In the genomic region with DNA sequence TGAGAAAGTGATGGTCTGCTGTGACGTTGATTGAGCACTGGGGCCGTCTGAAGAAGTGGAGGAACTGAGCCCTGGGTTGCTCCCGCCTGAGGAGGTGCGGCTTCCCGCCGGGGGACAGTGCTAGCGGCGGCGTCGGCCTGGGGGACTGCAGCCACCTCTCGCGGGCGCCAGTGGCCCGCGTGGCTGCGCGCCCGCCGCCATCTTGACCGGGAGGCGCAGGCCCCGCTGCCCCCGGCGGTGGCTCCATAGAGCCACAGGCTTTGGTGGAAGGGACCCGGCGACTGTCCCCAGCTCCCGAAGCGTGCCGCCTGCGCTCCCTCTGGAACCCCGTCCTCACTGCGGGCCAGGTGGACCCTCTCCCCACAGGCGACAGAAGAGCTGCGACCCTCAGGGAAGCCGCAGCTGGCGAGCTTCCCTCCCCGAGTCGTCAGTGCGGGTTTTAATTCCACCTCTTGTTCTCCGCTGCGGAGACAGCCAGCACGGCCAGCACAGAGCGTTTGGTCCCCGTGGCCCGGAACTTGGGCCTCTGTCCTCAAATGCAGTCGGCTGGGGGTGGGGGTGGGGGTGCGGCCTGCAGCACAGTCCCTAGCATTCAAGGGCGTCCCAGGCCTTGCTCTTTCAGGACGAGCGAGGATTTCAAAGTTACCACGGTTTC, we compare ENCODE assay signal across 8 mouse cellular contexts. TPM values are rescaled to one million over a fixed set of nuclear protein-coding genes. Genes with fewer than 3 reads are reported as not detected.
DNase-seq lines count a peak whose midpoint lies in the region; ATAC-seq and TF ChIP-seq lines count a peak whose summit lies in the region.

No protein-coding gene starts in this region.

- TF ChIP-seq POLR2A in ES-Bruce4 (IDR thresholded peaks at IDR 0.05; ENCODE audit: insufficient read depth, low read length): no peak

- H3K36me3 ChIP-seq in ES-Bruce4 (ENCODE audit: control insufficient read depth, insufficient read depth, low read length, poor library complexity, severe bottlenecking): no peaks in the 10 kb centered on the region
- no peaks in the 10 kb centered on the region for H3K36me3 ChIP-seq in heart, embryonic 10.5 days
- H3K36me3 ChIP-seq in limb, embryonic 11.5 days (ENCODE audit: control insufficient read depth, insufficient read depth, low read length): no peaks in the 10 kb centered on the region
- H3K36me3 ChIP-seq in neural tube, embryonic 12.5 days: no peaks in the 10 kb centered on the region

- TF ChIP-seq EP300 in ES-Bruce4 (IDR thresholded peaks at IDR 0.05; ENCODE audit: insufficient read depth, low read depth, low read length): no peak

- peak overlapping the region; percentile 76 for H3K9ac ChIP-seq in ES-Bruce4 (ENCODE audit: low read depth, poor library complexity, severe bottlenecking)
- peak overlapping the region; percentile 61 for H3K9ac ChIP-seq in limb, embryonic 11.5 days (ENCODE audit: low read length)
- 0 out of 2 replicates have a peak overlapping the region, but pooled peaks have one; percentile 33 for H3K9ac ChIP-seq in neural tube, embryonic 12.5 days

- H3K4me2 ChIP-seq in limb, embryonic 11.5 days (ENCODE audit: low read depth, severe bottlenecking): peak overlapping the region; percentile 50
- peak overlapping the region; percentile 58 for H3K4me2 ChIP-seq in neural tube, embryonic 12.5 days (replicated peaks)

- no peak overlapping the region for H3K27ac ChIP-seq in ES-Bruce4 (ENCODE audit: insufficient read depth, low read length)
- peak overlapping the region; percentile 92 for H3K27ac ChIP-seq in heart, embryonic 10.5 days
- H3K27ac ChIP-seq in limb, embryonic 11.5 days (replicated peaks; ENCODE audit: low read depth, low read length): no peak overlapping the region; the same call in 1 of the 2 replicates
- no peak overlapping the region for H3K27ac ChIP-seq in neural tube, embryonic 12.5 days

- H3K4me1 ChIP-seq in ES-Bruce4 (ENCODE audit: control insufficient read depth, insufficient read depth, low read length): no peaks in the 10 kb centered on the region
- H3K4me1 ChIP-seq in heart, embryonic 10.5 days: peaks cover 30% of the 10 kb centered on the region
- H3K4me1 ChIP-seq in limb, embryonic 11.5 days (ENCODE audit: control insufficient read depth, insufficient read depth, low read length): peaks cover 18% of the 10 kb centered on the region
- H3K4me1 ChIP-seq in neural tube, embryonic 12.5 days: peaks cover 20% of the 10 kb centered on the region

- TF ChIP-seq CTCF in ES-Bruce4 (IDR thresholded peaks at IDR 0.05; ENCODE audit: low read depth, low read length): no peak

- peaks cover 3% of the 10 kb centered on the region for H3K27me3 ChIP-seq in ES-Bruce4 (ENCODE audit: control insufficient read depth, insufficient read depth, low read length, poor library complexity, severe bottlenecking)
- peaks cover 68% of the 10 kb centered on the region for H3K27me3 ChIP-seq in heart, embryonic 10.5 days (ENCODE audit: insufficient read depth, poor library complexity, severe bottlenecking)
- peaks cover 45% of the 10 kb centered on the region for H3K27me3 ChIP-seq in limb, embryonic 11.5 days (ENCODE audit: control insufficient read depth, insufficient read depth, low read length)
- H3K27me3 ChIP-seq in neural tube, embryonic 12.5 days (replicated peaks): peaks cover 34% of the 10 kb centered on the region

- 3% methylated on average over 45 of the region's 51 CpGs for WGBS in heart, embryonic 10.5 days
- 2% methylated on average over 51 of the region's 51 CpGs for WGBS in limb, embryonic 11.5 days
- 3% methylated on average over 50 of the region's 51 CpGs for WGBS in neural tube, embryonic 12.5 days

- H3K4me3 ChIP-seq in ES-Bruce4 (ENCODE audit: low read depth, low read length): peak overlapping the region; percentile 45
- peak overlapping the region; percentile 52 for H3K4me3 ChIP-seq in heart, embryonic 10.5 days
- H3K4me3 ChIP-seq in limb, embryonic 11.5 days (ENCODE audit: low read depth, low read length): peak overlapping the region; percentile 16; the same call in 1 of the 2 replicates
- H3K4me3 ChIP-seq in neural tube, embryonic 12.5 days: peak overlapping the region; percentile 24

- ATAC-seq in limb, embryonic 11.5 days (ENCODE audit: insufficient number of reproducible peaks, low FRiP score, low TSS enrichment, low read depth): no peak
- peak; percentile 3; the same call in 1 of the 2 replicates for ATAC-seq in neural tube, embryonic 12.5 days (ENCODE audit: low FRiP score, low read depth)

- peak; percentile 39 to 55 for DNase-seq in cerebellum, postnatal 10 days
- DNase-seq in cerebellum, adult 9-10 months: no peak
- DNase-seq in heart, embryonic 10.5 days (ENCODE audit: low spot score): no peak
- DNase-seq in limb, embryonic 11.5 days (ENCODE audit: low spot score): peak; percentile 45
- no peak for DNase-seq in urinary bladder, postnatal 14 days (ENCODE audit: low spot score)
- DNase-seq in T-cell, adult 2 months (ENCODE audit: low spot score): no peak

- no peaks in the 10 kb centered on the region for H3K9me3 ChIP-seq in ES-Bruce4 (replicated peaks; ENCODE audit: control insufficient read depth, insufficient read depth, low read length, poor library complexity, severe bottlenecking)
- H3K9me3 ChIP-seq in heart, embryonic 10.5 days: no peaks in the 10 kb centered on the region
- no peaks in the 10 kb centered on the region for H3K9me3 ChIP-seq in limb, embryonic 11.5 days (ENCODE audit: control insufficient read depth, low read length)
- H3K9me3 ChIP-seq in neural tube, embryonic 12.5 days: no peaks in the 10 kb centered on the region

RNA-seq across cellular contexts. Expression of gene Bcor, which starts 19.9 kb away (rescaled TPM):
- polyA plus RNA-seq in ES-Bruce4 (2011; ENCODE audit: insufficient read depth, insufficient read length, low read depth, missing spikeins): 14.9 and 15.8 TPM in 2 replicates
- polyA plus RNA-seq in heart, embryonic 10.5 days (2016; fragmentation: Nextera tagmentation; extraction: Ambion mirVana): 17.5 and 20.8 TPM in 2 replicates
- 26.6 and 30.5 TPM in 2 replicates for polyA plus RNA-seq in limb, embryonic 11.5 days (2014; fragmentation: Nextera tagmentation; extraction: Ambion mirVana)
- polyA plus RNA-seq in neural tube, embryonic 12.5 days (2016; fragmentation: Nextera tagmentation; extraction: Ambion mirVana): 23.0 and 23.2 TPM in 2 replicates

Comparison
In these comparisons a context has a peak if more than half of its experiments do, and no peak if none do; other contexts are left out.
1. DNase-seq: peak in cerebellum, postnatal 10 days (2 of 2) and limb, embryonic 11.5 days (single experiment); none in cerebellum, adult 9-10 months (single experiment), heart, embryonic 10.5 days (single experiment), urinary bladder, postnatal 14 days (single experiment) and T-cell, adult 2 months (single experiment).
2. Peak in every context shown above with its lines, with median percentiles within 50 percentile points of each other: H3K4me3 ChIP-seq and H3K9ac ChIP-seq.